Mouse (Mus musculus): ENCODE measurements around the gene Mpp6. TPM values are rescaled to one million over a fixed set of nuclear protein-coding genes. Genes with fewer than 3 reads are reported as not detected.

The Mpp6 gene
- polyA plus RNA-seq (2012; ENCODE audit: low replicate concordance), result 6.3 and 6.6 TPM in 2 replicates

DNA sequence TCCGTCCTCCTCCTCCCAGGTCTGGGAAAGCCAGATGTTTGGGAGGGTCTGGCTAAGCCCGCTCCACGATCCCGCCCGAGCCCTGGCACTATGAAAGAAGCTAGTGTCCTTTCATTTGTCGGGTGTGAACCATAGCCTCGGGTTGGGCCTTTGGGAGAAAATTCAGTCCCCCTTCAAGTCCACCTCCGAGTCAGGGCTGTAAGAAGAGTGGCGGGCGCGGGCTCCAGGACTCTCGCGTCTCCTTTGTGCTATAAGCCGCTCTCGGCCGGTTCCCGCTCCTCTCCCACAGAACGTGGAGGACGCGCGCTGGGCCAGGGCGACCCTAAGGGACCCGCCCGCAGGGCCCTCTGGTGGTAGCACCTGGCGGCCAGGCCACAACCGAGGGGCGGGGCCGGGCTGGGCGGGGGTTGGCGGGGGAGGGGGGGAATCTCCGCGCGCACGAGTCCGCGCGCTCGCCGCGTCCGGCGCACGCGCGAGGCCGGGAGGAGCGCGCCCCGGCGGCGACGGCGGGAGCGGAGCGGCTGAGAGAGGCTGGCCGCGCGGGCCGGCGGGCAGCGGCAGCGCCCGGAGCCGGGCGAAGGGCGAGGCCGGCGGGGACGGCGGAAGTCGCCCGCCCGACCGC is at the start of gene Mpp6:
Gene Mpp6, plus strand, starts transcription at position 485 of the 622 bp plus-strand sequence.

Other genes starting within 250 kb of the Mpp6 start
- gene Gsdme, start 153.6 kb downstream of the Mpp6 start, polyA plus RNA-seq (2012; ENCODE audit: low replicate concordance), result 1.2 and 2.4 TPM in 2 replicates

Measured in hematopoietic multipotent progenitor cell, adult 10-12 weeks (in vitro differentiated cells).